Mouse (Mus musculus) midbrain, postnatal 0 days (tissue): Measurements from ENCODE around the gene Mcf2l. TPM values are rescaled to one million over a fixed set of nuclear protein-coding genes. Genes with fewer than 3 reads are reported as not detected.

ENCODE experiments used
- ATAC-seq: fragments of 200-750 bp; cut with Nextera tagmentation; 2 replicates; pipeline ENCODE4 v1.8.0; 2017; ENCODE audit warnings: moderate number of reproducible peaks, mild to moderate bottlenecking, moderate TSS enrichment, moderate library complexity; ENCODE audit not compliant: low FRiP score
- DNase-seq: peaks from one replicate; pipeline ENCODE4 v3.0.0-alpha.2; 2015; ENCODE audit warnings: low spot score
- H3K27ac ChIP-seq: fragments of 300-500 bp; sonication (generic); 2 replicates; pipeline ENCODE4 v1.5.1; 2014; ENCODE audit warnings: low read depth, mild to moderate bottlenecking, low read length, mixed read lengths
- H3K27me3 ChIP-seq: fragments of 300-500 bp; sonication (generic); 2 replicates; pipeline ENCODE4 v1.6.1; 2014; ENCODE audit warnings: low read length, control low read depth, mixed read lengths; ENCODE audit not compliant: insufficient read depth
- H3K36me3 ChIP-seq: fragments of 300-500 bp; sonication (generic); 2 replicates; pipeline ENCODE4 v1.6.1; 2014; ENCODE audit warnings: low read length, control low read depth, mixed read lengths; ENCODE audit not compliant: insufficient read depth
- H3K4me1 ChIP-seq: fragments of 300-500 bp; sonication (generic); 2 replicates; pipeline ENCODE4 v1.6.1; 2014; ENCODE audit warnings: mild to moderate bottlenecking, control low read depth, antibody characterized with exemption, low read length, mixed read lengths; ENCODE audit not compliant: insufficient read depth
- H3K4me2 ChIP-seq: fragments of 300-500 bp; sonication (generic); 2 replicates; pipeline ENCODE4 v1.6.1; 2014; ENCODE audit warnings: low read depth, mild to moderate bottlenecking, low read length, mixed read lengths; ENCODE audit not compliant: poor library complexity, severe bottlenecking
- H3K4me3 ChIP-seq: fragments of 300-500 bp; sonication (generic); 2 replicates; pipeline ENCODE4 v1.5.1; 2014; ENCODE audit warnings: low read depth, mild to moderate bottlenecking, low read length, moderate library complexity
- H3K9ac ChIP-seq: fragments of 300-500 bp; sonication (generic); replicated peaks from 2 replicates; pipeline ENCODE4 v1.6.1; 2014; ENCODE audit warnings: mild to moderate bottlenecking, low read length, moderate library complexity, mixed read lengths; ENCODE audit not compliant: poor library complexity, severe bottlenecking
- H3K9me3 ChIP-seq: fragments of 300-500 bp; sonication (generic); 2 replicates; pipeline ENCODE4 v1.6.1; 2016; ENCODE audit warnings: low read length, control low read depth
- CTCF ChIP-seq: IDR thresholded peaks from 2 replicates; pipeline ENCODE4 v1.5.1; 2016; ENCODE audit warnings: antibody characterized with exemption, mild to moderate bottlenecking
- WGBS: fragments of 180-500 bp; shearing (Covaris S2); extraction: QIAGEN DNeasy Blood & Tissue Kit; methylation state at CpG from one replicate; pipeline ENCODE4 v1.1.7; 2014; 5-methylcytosine and 5-hydroxymethylcytosine counted together
- polyA plus RNA-seq: library from polyadenylated mRNA; unstranded; fragments of >200 nt; fragmentation: Nextera tagmentation; extraction: Ambion mirVana; gene quantifications from 2 replicates; pipeline ENCODE4 v1.2.1, GENCODE M21; 2015
- total RNA-seq: library from RNA; depleted of rRNA; stranded (reverse); fragments of >200 nt; gene quantifications from 2 replicates; pipeline ENCODE4 v1.2.3, GENCODE M21; 2014

Gene Mcf2l
- total and polyA plus RNA-seq, 2 experiments from 2014 or later = 136 to 391 TPM

GRCm38 (mm10) chr8:12961211-12961610 is 87.6 kb downstream of the Mcf2l start:
- no peak overlapping the region for H3K4me2 ChIP-seq
- no peak for TF ChIP-seq CTCF
- no peak overlapping the region for H3K9ac ChIP-seq
- H3K9me3 ChIP-seq = no peaks in the 10 kb centered on the region
- WGBS = 45% methylated on average over 2 of the region's 2 CpGs
- no peak overlapping the region for H3K4me3 ChIP-seq
- peaks cover 9% of the 10 kb centered on the region; the same call in 1 of the 2 replicates for H3K4me1 ChIP-seq
- H3K27ac ChIP-seq = no peak overlapping the region
- peaks cover 33% of the 10 kb centered on the region for H3K36me3 ChIP-seq
- DNase-seq (no peak), ATAC-seq (no peak)
- no peaks in the 10 kb centered on the region for H3K27me3 ChIP-seq

DNA sequence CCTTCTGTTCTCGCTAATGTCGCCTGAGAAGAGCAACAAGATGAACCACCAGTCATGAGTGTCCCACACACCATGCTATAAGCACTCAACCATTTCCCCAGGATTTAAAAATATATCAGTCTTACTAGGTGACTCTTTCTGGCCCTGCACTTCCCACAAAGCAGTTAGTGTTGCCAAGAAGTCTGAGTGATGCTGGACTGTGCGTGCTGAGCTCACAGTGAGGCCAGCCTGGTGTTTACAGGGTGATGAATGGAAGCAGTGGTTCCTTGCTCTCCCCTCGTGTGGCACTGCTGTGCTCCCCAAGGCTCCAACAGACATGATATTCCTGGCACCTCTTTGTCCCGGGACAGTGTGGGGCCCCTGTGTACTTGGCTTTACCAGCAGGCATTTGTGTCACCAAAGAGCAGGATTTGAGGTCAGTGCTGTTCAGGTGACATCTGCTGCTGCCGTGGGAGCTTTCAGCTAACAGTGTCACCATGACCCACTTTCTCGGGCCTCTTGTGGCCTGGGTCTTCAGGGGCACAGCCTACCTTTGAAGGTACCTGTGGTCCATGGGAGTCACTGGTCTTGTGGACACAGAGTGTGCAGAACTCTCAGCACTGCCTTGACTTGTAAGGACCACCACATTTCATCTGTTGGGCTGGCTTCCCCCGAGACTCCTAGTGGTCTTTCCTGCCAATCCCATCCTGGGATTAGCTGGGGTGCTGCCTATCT is 88.4 kb downstream of the Mcf2l start:
- Histone ChIP-seq H3K9ac (0 out of 2 replicates have a peak overlapping the region, but pooled peaks have one; percentile 13), H3K36me3 (peaks cover 34% of the 10 kb centered on the region), H3K4me3 (no peak overlapping the region), H3K27me3 (no peaks in the 10 kb centered on the region), H3K9me3 (no peaks in the 10 kb centered on the region), H3K4me2 (no peak overlapping the region), H3K27ac (0 out of 2 replicates have a peak overlapping the region, but pooled peaks have one; percentile 26), H3K4me1 (peaks cover 9% of the 10 kb centered on the region; the same call in 1 of the 2 replicates)
- ATAC-seq (no peak), DNase-seq (no peak)
- WGBS = 62% methylated on average over 8 of the region's 8 CpGs
- TF ChIP-seq CTCF = no peak

DNA sequence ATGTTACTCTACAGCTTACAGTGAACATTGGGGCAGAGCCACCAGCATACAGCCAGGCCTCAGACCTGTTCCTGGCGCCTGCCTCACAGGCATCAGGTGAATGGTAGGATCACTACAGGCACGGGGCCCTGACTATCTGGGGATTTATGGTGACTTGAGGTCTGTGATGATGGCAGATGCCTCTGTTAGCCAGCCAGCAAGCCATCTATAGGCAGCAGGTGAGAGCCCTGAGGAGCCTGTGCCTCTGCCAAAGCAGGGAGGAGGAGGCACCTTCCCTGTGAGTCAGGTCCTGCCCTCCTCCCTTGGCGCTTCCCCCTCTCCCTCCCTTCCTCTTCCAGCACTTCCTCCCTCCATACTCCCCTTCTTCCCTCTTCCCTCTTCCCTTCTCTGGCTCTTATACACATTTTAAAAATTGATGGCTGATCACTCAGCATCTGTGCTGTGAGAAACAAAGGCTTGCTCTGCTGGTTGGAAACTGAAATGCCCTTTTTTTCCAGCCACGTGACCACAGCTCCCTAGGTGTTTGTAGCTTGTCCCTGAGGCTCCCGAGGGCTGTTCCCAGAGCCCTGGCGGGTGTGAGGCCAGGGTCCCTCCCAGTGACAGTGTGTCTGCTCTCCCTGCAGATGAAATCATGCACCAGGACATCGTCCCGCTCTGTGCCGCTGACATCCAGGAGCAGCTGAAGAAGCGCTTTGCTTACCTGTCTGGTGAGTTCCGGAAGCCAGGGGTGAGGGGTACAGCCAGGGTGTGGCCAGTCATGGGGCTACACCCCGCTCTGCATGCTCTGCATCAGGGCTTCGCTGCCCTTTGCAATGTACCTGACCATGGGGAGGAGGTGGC is 89.2 kb downstream of the Mcf2l start:
- no peak for TF ChIP-seq CTCF
- H3K9ac ChIP-seq = no peak overlapping the region
- H3K9me3 ChIP-seq = no peaks in the 10 kb centered on the region
- peaks cover 9% of the 10 kb centered on the region; the same call in 1 of the 2 replicates for H3K4me1 ChIP-seq
- WGBS = 62% methylated on average over 13 of the region's 13 CpGs
- H3K4me2 ChIP-seq = no peak overlapping the region
- ATAC-seq = 0 out of 2 replicates have a peak, but pooled peaks have one; percentile 38
- DNase-seq = no peak
- no peaks in the 10 kb centered on the region for H3K27me3 ChIP-seq
- H3K27ac ChIP-seq = no peak overlapping the region
- H3K4me3 ChIP-seq = no peak overlapping the region
- peaks cover 34% of the 10 kb centered on the region for H3K36me3 ChIP-seq

DNA sequence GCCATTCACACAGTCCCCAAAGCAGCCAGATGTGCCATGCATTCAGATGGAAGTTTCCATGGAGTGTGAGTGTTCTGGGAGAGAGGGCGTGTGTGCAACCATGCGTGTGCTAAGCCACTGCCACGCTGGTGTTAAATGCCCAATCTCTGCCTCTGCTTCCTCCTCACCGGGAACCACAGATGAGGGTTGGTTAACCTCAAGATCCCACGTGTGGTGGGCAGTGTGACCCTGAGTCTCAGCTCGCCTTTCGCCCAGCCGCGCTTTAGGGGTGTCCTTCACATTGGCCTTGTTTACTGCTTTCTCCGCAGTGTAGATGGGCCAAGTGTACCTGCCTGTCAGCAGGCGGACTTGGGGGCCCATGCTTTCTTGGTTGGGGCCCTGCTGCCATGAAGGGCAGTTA is 102.7 kb downstream of the Mcf2l start:
- no peak for DNase-seq
- no peak for TF ChIP-seq CTCF
- Histone ChIP-seq H3K4me2 (no peak overlapping the region), H3K9ac (no peak overlapping the region), H3K9me3 (no peaks in the 10 kb centered on the region), H3K36me3 (peaks cover 66% of the 10 kb centered on the region), H3K27ac (no peak overlapping the region), H3K4me1 (no peaks in the 10 kb centered on the region), H3K4me3 (no peak overlapping the region), H3K27me3 (no peaks in the 10 kb centered on the region)
- no peak for ATAC-seq
- WGBS = 84% methylated on average over 11 of the region's 11 CpGs

- Histone ChIP-seq H3K9ac (no peak overlapping the region), H3K27me3 (no peaks in the 10 kb centered on the region), H3K4me3 (no peak overlapping the region), H3K4me1 (no peaks in the 10 kb centered on the region), H3K9me3 (no peaks in the 10 kb centered on the region), H3K27ac (no peak overlapping the region), H3K36me3 (peaks cover 66% of the 10 kb centered on the region), H3K4me2 (no peak overlapping the region)
- ATAC-seq (no peak), DNase-seq (no peak)
- TF ChIP-seq CTCF = no peak
- 82% methylated on average over 5 of the region's 5 CpGs for whole genome bisulfite sequencing
These were observed 103.1 kb downstream of the Mcf2l start for GRCm38 (mm10) chr8:12976723-12977122.

- 86% methylated on average over 12 of the region's 12 CpGs for WGBS
- Histone ChIP-seq H3K27ac (no peak overlapping the region), H3K36me3 (peaks cover 66% of the 10 kb centered on the region), H3K27me3 (no peaks in the 10 kb centered on the region), H3K9me3 (no peaks in the 10 kb centered on the region), H3K4me3 (no peak overlapping the region), H3K4me1 (no peaks in the 10 kb centered on the region), H3K9ac (no peak overlapping the region), H3K4me2 (no peak overlapping the region)
- no peak for TF ChIP-seq CTCF
- no peak for ATAC-seq
- DNase-seq = no peak
These were observed 103.7 kb downstream of the Mcf2l start for GRCm38 (mm10) chr8:12977325-12977724.
